Mouse (Mus musculus) retina, postnatal 1 day (tissue): ENCODE measurements at regions not wholly inside any gene's neighbourhood (a gene's known extent, or its start where the extent isn't known, plus 50 kb on each side); places are given as distances from the start of the nearest gene placed in this dataset.

Source experiments
- DNase-seq: peaks from one replicate; pipeline ENCODE4 v3.0.0-alpha.2; 2012

- DNase-seq = no peak
Observed at GRCm38 (mm10) chr10:109607121-109607520, 596.3 kb upstream of the Syt1 start.

GRCm38 (mm10) chr10:109603241-109603640, 592.5 kb upstream of the Syt1 start:
- no peak for DNase-seq

- DNase-seq = no peak
Observed at GRCm38 (mm10) chr10:109598604-109599003, 587.8 kb upstream of the Syt1 start.

GRCm38 (mm10) chr10:109573200-109573599, 562.4 kb upstream of the Syt1 start:
- no peak for DNase-seq

- DNase-seq = no peak
Observed at GRCm38 (mm10) chr10:109569798-109570197, 559.0 kb upstream of the Syt1 start.

GRCm38 (mm10) chr10:109566675-109567074, 555.9 kb upstream of the Syt1 start:
- no peak for DNase-seq

- no peak for DNase-seq
Observed at GRCm38 (mm10) chr10:109561638-109562037, 550.9 kb upstream of the Syt1 start.

- DNase-seq = no peak
Observed at GRCm38 (mm10) chr10:109561094-109561493, 550.3 kb upstream of the Syt1 start.

- DNase-seq = no peak
Observed at GRCm38 (mm10) chr10:109543301-109543700, 532.5 kb upstream of the Syt1 start.

GRCm38 (mm10) chr10:109540229-109540628, 529.4 kb upstream of the Syt1 start:
- DNase-seq = no peak

GRCm38 (mm10) chr10:109528096-109528495, 517.3 kb upstream of the Syt1 start:
- DNase-seq = no peak

GRCm38 (mm10) chr10:109521681-109522080, 510.9 kb upstream of the Syt1 start:
- DNase-seq = no peak

- DNase-seq = no peak
Observed at GRCm38 (mm10) chr10:109517664-109518063, 506.9 kb upstream of the Syt1 start.

- DNase-seq = no peak
Observed at GRCm38 (mm10) chr10:109515225-109515624, 504.4 kb upstream of the Syt1 start.

- no peak for DNase-seq
Observed at GRCm38 (mm10) chr10:109510917-109511715, 500.3 kb upstream of the Syt1 start.

- no peak for DNase-seq
Observed at GRCm38 (mm10) chr10:109508553-109508952, 497.8 kb upstream of the Syt1 start.

GRCm38 (mm10) chr10:109507228-109507627, 496.4 kb upstream of the Syt1 start:
- no peak for DNase-seq

GRCm38 (mm10) chr10:109504683-109505082, 493.9 kb upstream of the Syt1 start:
- DNase-seq = peak; percentile 10

- DNase-seq = peak; percentile 78
Observed at GRCm38 (mm10) chr10:109500861-109501260, 490.1 kb upstream of the Syt1 start.

- no peak for DNase-seq
Observed at GRCm38 (mm10) chr10:109498301-109498700, 487.5 kb upstream of the Syt1 start.

- peak; percentile 74 for DNase-seq
Observed at GRCm38 (mm10) chr10:109496161-109496560, 485.4 kb upstream of the Syt1 start.

- DNase-seq = no peak
Observed at GRCm38 (mm10) chr10:109490765-109491164, 480.0 kb upstream of the Syt1 start.

- no peak for DNase-seq
Observed at GRCm38 (mm10) chr10:109488000-109488399, 477.2 kb upstream of the Syt1 start.

- DNase-seq = no peak
Observed at GRCm38 (mm10) chr10:109486917-109487604, 476.3 kb upstream of the Syt1 start.
